ENCODE assay signal across 8 mouse cellular contexts in the genomic region with DNA sequence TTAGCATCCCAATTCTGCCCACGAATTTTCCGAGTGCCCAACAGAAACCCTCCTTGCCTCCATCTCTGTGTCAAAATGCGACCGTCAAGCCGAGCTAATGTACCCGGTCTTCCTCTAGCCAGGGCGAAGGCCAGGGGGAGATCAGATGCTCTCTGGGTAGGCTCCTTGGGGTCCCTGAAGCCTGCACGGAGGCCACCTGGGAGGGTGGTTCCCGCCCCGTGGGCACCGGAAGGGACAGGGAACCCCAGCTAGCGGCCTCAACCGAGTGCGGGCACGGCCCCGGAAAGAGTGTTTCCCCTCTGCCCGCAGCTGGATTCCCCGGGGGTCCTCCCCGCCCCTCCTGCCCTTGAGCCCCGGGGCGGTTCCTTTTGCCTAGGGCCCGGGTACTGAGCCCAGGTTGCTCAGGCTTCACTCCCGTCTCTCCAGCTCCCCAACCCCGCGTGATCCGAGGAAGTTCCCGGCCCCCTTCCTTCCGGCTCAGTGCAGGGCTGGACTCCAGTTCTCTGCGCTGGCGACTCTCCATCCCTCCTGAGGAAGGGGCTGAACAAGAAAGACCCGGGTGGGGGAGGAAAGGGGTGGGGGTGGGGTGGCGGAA. TPM values are rescaled to one million over a fixed set of nuclear protein-coding genes. Genes with fewer than 3 reads are reported as not detected.
DNase-seq lines count a peak whose midpoint lies in the region; ATAC-seq lines count a peak whose summit lies in the region.

No protein-coding gene starts in this region.

- H3K4me1 ChIP-seq in liver, embryonic 12.5 days, result peaks cover 34% of the 10 kb centered on the region
- peaks cover 15% of the 10 kb centered on the region; the same call in 1 of the 2 replicates for H3K4me1 ChIP-seq in stomach, embryonic 14.5 days (ENCODE audit: control insufficient read depth, insufficient read depth, low read length)

- peak; percentile 26 to 37 for DNase-seq in kidney, postnatal 4 days
- DNase-seq in kidney, adult 18-20 months, result no peak
- DNase-seq in c-Kit-positive CD71-negative TER-119-negative erythroid progenitor cells, embryonic 14.5 days (ENCODE audit: low read depth), result peak; percentile 17
- DNase-seq in forelimb bud, embryonic 11.5 days (ENCODE audit: low read depth, low spot score), result peak; percentile 9
- DNase-seq in layer of hippocampus, postnatal 10 days (ENCODE audit: low spot score in 2 of 2), result no peak
- DNase-seq in urinary bladder, postnatal 14 days (ENCODE audit: low spot score), result no peak

- peak overlapping the region; percentile 40 for H3K27ac ChIP-seq in liver, embryonic 12.5 days
- H3K27ac ChIP-seq in stomach, embryonic 14.5 days (ENCODE audit: low read length), result no peak overlapping the region

- H3K9me3 ChIP-seq in liver, embryonic 12.5 days (replicated peaks), result no peaks in the 10 kb centered on the region
- H3K9me3 ChIP-seq in stomach, embryonic 14.5 days (ENCODE audit: control insufficient read depth, low read depth, low read length), result no peaks in the 10 kb centered on the region

- peak; percentile 63 for ATAC-seq in liver, embryonic 12.5 days
- no peak; the same call in 1 of the 2 replicates for ATAC-seq in stomach, embryonic 14.5 days (ENCODE audit: insufficient number of reproducible peaks, insufficient read depth, low FRiP score, low read depth)

- peaks cover 58% of the 10 kb centered on the region for H3K27me3 ChIP-seq in liver, embryonic 12.5 days (replicated peaks)
- peaks cover 39% of the 10 kb centered on the region for H3K27me3 ChIP-seq in stomach, embryonic 14.5 days (ENCODE audit: control insufficient read depth, insufficient read depth, low read length)

- under 1% methylated on average over 31 of the region's 32 CpGs for WGBS in liver, embryonic 12.5 days (ENCODE audit: insufficient replicate concordance)
- WGBS in stomach, embryonic 14.5 days, result 1% methylated on average over 32 of the region's 32 CpGs

- H3K36me3 ChIP-seq in liver, embryonic 12.5 days, result no peaks in the 10 kb centered on the region
- H3K36me3 ChIP-seq in stomach, embryonic 14.5 days (ENCODE audit: control insufficient read depth, insufficient read depth, low read length), result no peaks in the 10 kb centered on the region

- H3K4me2 ChIP-seq in liver, embryonic 12.5 days, result peak overlapping the region; percentile 91
- peak overlapping the region; percentile 100 for H3K4me2 ChIP-seq in stomach, embryonic 14.5 days (replicated peaks; ENCODE audit: low read depth, low read length)

- H3K4me3 ChIP-seq in liver, embryonic 12.5 days, result peak overlapping the region; percentile 61
- peak overlapping the region; percentile 54 for H3K4me3 ChIP-seq in stomach, embryonic 14.5 days (ENCODE audit: low read depth, low read length)

- H3K9ac ChIP-seq in liver, embryonic 12.5 days, result peak overlapping the region; percentile 52
- no peak overlapping the region; the same call in 1 of the 2 replicates for H3K9ac ChIP-seq in stomach, embryonic 14.5 days (replicated peaks; ENCODE audit: low read depth, low read length)

RNA-seq across cellular contexts. Expression of a gene that starts 1.4 kb away (rescaled TPM):
- polyA plus RNA-seq in liver, embryonic 12.5 days (2016; fragmentation: Nextera tagmentation; extraction: Ambion mirVana), result 9.9 and 10.0 TPM in 2 replicates
- 0.14 and 0.21 TPM in 2 replicates for polyA plus RNA-seq in stomach, embryonic 14.5 days (2014; fragmentation: Nextera tagmentation; extraction: Ambion mirVana)
- under 1 TPM; 0.49 to 0.53 TPM for total RNA-seq in layer of hippocampus, postnatal 10 days (2021)

RNA-seq across cellular contexts. Expression of a gene that starts 57.6 kb away (rescaled TPM):
- polyA plus RNA-seq in liver, embryonic 12.5 days (2016; fragmentation: Nextera tagmentation; extraction: Ambion mirVana), result 29.7 and 30.9 TPM in 2 replicates
- 34.8 and 37.3 TPM in 2 replicates for polyA plus RNA-seq in stomach, embryonic 14.5 days (2014; fragmentation: Nextera tagmentation; extraction: Ambion mirVana)
- total RNA-seq in layer of hippocampus, postnatal 10 days (2021), result 10 to 100 TPM; 23.5 to 26.5 TPM

Comparison
In these comparisons a context has a peak if more than half of its experiments do, and no peak if none do; other contexts are left out.
1. DNase-seq: peak in kidney, postnatal 4 days (2 of 2), c-Kit-positive CD71-negative TER-119-negative erythroid progenitor cells, embryonic 14.5 days (single experiment) and forelimb bud, embryonic 11.5 days (single experiment); none in kidney, adult 18-20 months (single experiment), layer of hippocampus, postnatal 10 days (0 of 2) and urinary bladder, postnatal 14 days (single experiment).